Mouse (Mus musculus) kidney, adult 9 months (tissue): Measurements from ENCODE around the gene Dpm2.
A peak's percentile ranks its signal among the peaks of the same experiment; 100 is the strongest.

ENCODE experiments used
- DNase-seq: peaks from one replicate; pipeline ENCODE4 v3.0.0; 2022

The Dpm2 gene

GRCm38 (mm10) chr2:32570698-32571494, at the start of gene Dpm2:
Dpm2 (plus strand) TSS chr2:32570858.
- DNase-seq: peak; percentile 94

GRCm38 (mm10) chr2:32524536-32525031, 46.1 kb upstream of the Dpm2 start:
- peak; percentile 95 for DNase-seq

GRCm38 (mm10) chr2:32525816-32526215, 44.8 kb upstream of the Dpm2 start:
- DNase-seq: peak; percentile 73

DNA sequence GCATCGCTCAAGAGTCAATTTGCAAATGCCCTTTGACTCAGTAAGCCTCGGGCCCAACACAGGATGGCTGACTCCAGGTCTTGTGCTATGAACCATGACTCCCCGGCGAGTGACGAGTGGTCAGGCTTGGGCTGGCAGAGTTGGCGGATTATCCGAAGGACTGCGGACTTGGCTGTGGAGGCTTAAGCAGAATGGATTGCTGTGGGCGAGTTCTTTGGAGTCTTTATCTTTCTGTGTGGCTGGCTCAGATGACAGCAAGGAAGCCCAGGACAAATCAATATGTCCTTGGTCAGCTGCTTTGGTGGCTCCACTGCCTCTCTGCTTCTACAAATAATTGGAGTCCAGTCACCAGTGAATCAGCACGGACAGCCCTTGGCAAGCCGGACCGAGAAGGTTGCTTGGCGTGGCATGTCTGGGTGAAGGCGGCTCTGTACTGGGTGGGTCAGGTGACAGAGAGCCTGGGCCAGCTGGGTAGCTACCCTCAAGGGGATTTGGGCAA, 43.1 kb upstream of the Dpm2 start:
- peak; percentile 93 for DNase-seq

GRCm38 (mm10) chr2:32528326-32528725, 42.3 kb upstream of the Dpm2 start:
- DNase-seq: no peak

DNA sequence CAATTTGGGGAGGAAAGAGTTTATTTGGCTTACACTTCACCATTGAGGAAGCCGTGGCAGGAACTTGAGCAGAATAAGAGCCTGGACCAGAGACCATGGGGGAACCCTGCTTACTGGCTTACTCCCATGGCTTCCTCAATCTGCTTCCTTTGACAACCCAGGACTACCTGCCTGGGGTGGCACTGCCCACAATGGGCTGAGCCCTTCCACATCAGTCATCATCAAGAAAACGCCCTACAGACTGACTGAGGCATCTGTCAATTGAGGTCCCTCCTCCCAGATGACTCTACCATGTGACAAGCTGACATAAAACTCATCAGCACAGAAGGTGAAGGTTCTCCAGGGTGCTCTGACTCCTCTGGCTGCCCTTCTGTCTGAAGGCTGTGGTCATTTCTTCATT, 40.2 kb upstream of the Dpm2 start:
- no peak for DNase-seq

- no peak for DNase-seq
These were observed 37.5 kb upstream of the Dpm2 start for GRCm38 (mm10) chr2:32533163-32533562.

- peak; percentile 76 for DNase-seq
These were observed 36.5 kb upstream of the Dpm2 start for GRCm38 (mm10) chr2:32534061-32534732.

- DNase-seq: peak; percentile 99
These were observed 35.8 kb upstream of the Dpm2 start, which contains the start of gene Fam102a for GRCm38 (mm10) chr2:32534733-32535471. Fam102a (plus strand) TSS chr2:32535332.

DNA sequence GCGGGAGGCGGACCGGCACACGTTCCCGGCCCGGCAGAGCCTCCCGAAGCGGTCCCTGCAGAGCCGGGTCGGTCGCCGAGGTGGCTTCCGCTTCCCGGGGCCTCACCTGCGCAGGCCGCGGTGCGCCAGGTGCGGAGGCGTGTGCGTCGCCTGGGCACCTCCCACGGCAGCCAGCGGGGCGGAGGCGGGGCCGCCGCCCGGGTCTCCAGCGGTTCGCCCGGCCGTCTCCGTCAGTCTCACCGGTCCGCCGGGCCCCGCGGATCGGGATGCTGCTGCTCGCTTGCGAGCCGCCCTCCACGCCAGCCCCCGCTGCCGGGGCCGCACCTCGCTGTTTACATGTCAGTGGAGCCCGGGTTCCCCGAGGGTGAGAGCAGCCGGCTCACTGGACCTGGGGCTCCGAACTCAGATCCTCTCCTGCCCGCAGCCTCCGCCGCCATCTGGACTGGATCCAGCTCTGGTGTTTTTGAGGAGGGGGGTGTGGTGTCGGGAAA, 35.1 kb upstream of the Dpm2 start:
- peak; percentile 82 for DNase-seq

GRCm38 (mm10) chr2:32536086-32536633, 34.5 kb upstream of the Dpm2 start:
- DNase-seq: peak; percentile 77

- peak; percentile 82 for DNase-seq
These were observed 33.9 kb upstream of the Dpm2 start for GRCm38 (mm10) chr2:32536634-32537359.

GRCm38 (mm10) chr2:32537360-32537905, 33.2 kb upstream of the Dpm2 start:
- DNase-seq: peak; percentile 71

DNA sequence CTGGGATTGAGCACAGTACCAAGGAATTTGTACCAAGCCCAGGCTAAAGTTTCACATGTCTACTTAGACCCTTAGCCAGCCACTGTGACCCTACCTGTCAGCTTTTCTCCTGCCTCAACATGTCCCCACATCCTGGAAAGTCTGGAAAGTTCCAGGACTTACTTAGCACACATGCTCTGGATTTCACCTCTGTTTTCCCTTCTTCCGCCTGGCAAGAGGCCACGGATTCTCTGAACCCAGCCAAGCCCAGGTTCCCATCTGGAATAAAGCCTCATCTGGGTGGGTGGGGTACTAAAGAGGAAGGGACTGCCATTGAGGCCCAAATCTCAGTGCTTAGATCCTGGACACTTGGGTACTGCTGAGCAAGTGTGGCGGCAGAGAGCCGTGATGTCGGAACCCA, 32.7 kb upstream of the Dpm2 start:
- peak; percentile 49 for DNase-seq

- peak; percentile 44 for DNase-seq
These were observed 32.2 kb upstream of the Dpm2 start for GRCm38 (mm10) chr2:32538461-32538860.

GRCm38 (mm10) chr2:32539452-32539981, 31.1 kb upstream of the Dpm2 start:
- DNase-seq: no peak

DNA sequence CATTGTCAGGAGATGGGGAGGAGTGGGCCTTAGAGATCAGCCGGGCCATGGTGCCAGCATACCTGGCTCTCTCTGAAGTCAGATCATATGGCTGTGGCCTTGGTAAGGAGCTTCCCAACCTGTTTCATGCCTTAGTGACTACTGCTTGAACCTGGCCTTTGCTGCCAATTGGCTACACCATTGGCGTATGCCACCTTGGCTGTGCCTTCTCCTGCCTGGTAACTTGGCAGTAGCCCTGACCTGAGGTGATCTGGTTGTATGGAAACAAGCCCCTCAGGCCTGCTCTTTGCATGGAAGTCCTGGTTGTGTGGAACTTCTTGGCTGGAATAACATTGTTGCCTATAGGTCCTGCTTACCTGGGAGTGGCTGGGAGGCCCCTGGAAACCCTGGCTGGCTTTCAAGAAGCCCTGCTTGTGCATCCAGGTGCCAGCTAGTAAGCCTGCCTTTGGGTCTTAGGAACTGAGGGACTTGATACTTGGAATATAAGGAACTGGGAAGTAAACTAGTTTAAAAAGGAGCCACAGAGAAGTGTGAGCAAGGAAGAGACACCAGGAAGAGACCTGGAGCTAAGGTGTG, 29.2 kb upstream of the Dpm2 start:
- DNase-seq: no peak

DNA sequence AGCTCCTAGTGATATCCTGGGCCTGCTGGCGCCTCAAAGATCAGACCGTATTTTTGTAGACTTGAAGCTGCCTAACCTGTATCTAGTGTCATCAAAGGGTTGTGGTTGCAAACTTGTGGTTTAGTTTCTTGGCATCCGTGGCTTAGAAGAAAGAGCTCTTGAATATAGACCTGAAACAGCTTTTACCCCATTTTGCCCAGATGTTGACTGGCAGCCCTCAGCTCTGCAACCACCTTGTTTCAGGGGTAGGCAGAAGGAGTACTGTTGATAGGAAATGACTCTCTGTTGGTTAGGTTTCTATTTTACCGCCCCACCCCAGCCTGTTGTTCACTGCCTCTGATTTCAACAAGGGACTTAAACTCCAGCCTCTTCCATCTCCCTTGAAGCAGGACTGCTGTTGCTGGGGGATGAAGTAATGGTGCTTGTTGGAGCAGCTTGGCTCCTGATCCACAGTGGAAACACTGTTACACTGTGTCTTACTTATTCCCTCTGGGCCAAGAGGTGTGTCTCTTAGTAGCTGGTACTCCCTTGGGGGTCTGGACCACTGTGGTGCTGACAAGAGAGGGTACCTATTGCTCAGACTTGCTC, 28.6 kb upstream of the Dpm2 start:
- no peak for DNase-seq

DNA sequence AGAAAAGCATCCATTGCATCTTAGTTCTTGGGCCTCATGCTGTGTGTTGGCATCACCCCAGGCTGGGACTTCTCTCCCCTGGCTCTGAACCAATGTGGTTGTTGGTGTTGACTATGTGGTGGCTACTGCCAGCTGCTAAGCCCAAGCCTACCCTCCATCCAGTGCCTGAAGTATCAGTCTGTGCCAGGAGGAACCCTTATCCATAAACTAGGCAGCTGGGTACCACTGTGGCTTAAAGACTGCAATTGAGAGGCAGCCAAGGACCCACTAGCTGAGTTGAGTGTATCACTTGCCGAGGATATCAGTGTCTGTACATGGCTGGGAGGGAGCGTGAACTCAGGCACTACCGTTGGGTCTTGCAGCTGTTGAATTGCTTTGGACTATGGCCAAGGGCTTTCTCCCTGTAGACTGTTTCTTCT, 27.6 kb upstream of the Dpm2 start:
- no peak for DNase-seq

GRCm38 (mm10) chr2:32546951-32547350, 23.7 kb upstream of the Dpm2 start:
- DNase-seq: no peak

DNA sequence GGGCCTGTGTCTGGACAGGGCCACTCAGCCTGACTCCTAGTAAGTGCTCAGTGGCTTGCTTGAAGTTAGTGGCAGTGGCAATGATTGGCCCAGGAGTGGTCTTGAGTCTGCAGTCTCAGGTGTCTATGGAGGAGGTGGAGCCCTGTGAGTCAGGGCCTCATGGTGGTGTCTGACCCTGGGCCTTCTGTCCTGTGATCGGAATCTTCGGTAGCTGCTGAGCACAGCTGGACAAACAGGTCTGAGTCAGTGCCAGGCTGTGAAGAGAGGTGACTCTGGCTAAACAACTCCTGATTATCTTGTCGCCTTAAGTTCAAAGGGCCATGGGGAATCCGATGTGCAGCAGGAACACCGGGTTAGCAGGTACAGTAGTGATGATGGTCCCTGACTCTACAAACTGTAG, 23.3 kb upstream of the Dpm2 start:
- DNase-seq: no peak
